Mouse (Mus musculus) embryonic facial prominence, embryonic 15.5 days (tissue): ENCODE data around the gene Cebpa. TPM values are rescaled to one million over a fixed set of nuclear protein-coding genes. Genes with fewer than 3 reads are reported as not detected.

Source experiments
- ATAC-seq: fragments of 200-750 bp; cut with Nextera tagmentation; 2 replicates; pipeline ENCODE4 v1.8.0; 2017; ENCODE audit warnings: low read depth, moderate TSS enrichment; ENCODE audit not compliant: insufficient number of reproducible peaks, low FRiP score, low TSS enrichment
- H3K27ac ChIP-seq: fragments of 300-500 bp; sonication (generic); replicated peaks from 2 replicates; pipeline ENCODE4 v1.5.1; 2015; ENCODE audit warnings: mild to moderate bottlenecking, inconsistent platforms
- H3K27me3 ChIP-seq: fragments of 300-500 bp; sonication (generic); 2 replicates; pipeline ENCODE4 v1.6.1; 2015; ENCODE audit warnings: inconsistent platforms
- H3K36me3 ChIP-seq: fragments of 300-500 bp; sonication (generic); 2 replicates; pipeline ENCODE4 v1.6.1; 2015; ENCODE audit warnings: mild to moderate bottlenecking, inconsistent platforms
- H3K4me1 ChIP-seq: fragments of 300-500 bp; sonication (generic); 2 replicates; pipeline ENCODE4 v1.6.1; 2015; ENCODE audit warnings: inconsistent platforms
- H3K4me2 ChIP-seq: fragments of 300-500 bp; sonication (generic); replicated peaks from 2 replicates; pipeline ENCODE4 v1.6.1; 2015; ENCODE audit warnings: mild to moderate bottlenecking, inconsistent platforms
- H3K4me3 ChIP-seq: fragments of 300-500 bp; sonication (generic); replicated peaks from 2 replicates; pipeline ENCODE4 v1.5.1; 2015; ENCODE audit warnings: mild to moderate bottlenecking, inconsistent platforms
- H3K9ac ChIP-seq: fragments of 300-500 bp; sonication (generic); 2 replicates; pipeline ENCODE4 v1.6.1; 2015; ENCODE audit warnings: inconsistent platforms
- H3K9me3 ChIP-seq: fragments of 300-500 bp; sonication (generic); replicated peaks from 2 replicates; pipeline ENCODE4 v1.6.1; 2016; ENCODE audit warnings: inconsistent platforms
- WGBS: fragments of 180-500 bp; shearing (Covaris S2); methylation state at CpG from one replicate; pipeline ENCODE4 v1.1.7; 2015; 5-methylcytosine and 5-hydroxymethylcytosine counted together
- polyA plus RNA-seq: library from polyadenylated mRNA; unstranded; fragments of >200 nt; fragmentation: Nextera tagmentation; extraction: Ambion mirVana; gene quantifications from 2 replicates; pipeline ENCODE4 v1.2.1, GENCODE M21; 2015

The Cebpa gene
- polyA plus RNA-seq, 1 experiment from 2014 or later, result 16.6 TPM

- no peaks in the 10 kb centered on the region for H3K36me3 ChIP-seq
- WGBS, result under 1% methylated on average over 53 of the region's 53 CpGs
- no peak for ATAC-seq
- H3K4me3 ChIP-seq, result peak overlapping the region; percentile 58
- H3K27ac ChIP-seq, result peak overlapping the region; percentile 28; the same call in 1 of the 2 replicates
- peak overlapping the region; percentile 96 for H3K4me2 ChIP-seq
- H3K4me1 ChIP-seq, result peaks cover 56% of the 10 kb centered on the region
- peak overlapping the region; percentile 64 for H3K9ac ChIP-seq
- no peaks in the 10 kb centered on the region for H3K9me3 ChIP-seq
- peaks cover 43% of the 10 kb centered on the region for H3K27me3 ChIP-seq
These were observed 1.1 kb downstream of the Cebpa start for GRCm38 (mm10) chr7:35120146-35120691.

GRCm38 (mm10) chr7:35121150-35121549, 2.1 kb downstream of the Cebpa start:
- H3K27me3 ChIP-seq, result peaks cover 40% of the 10 kb centered on the region

GRCm38 (mm10) chr7:35122401-35123320, 3.6 kb downstream of the Cebpa start:
- 63% methylated on average over 10 of the region's 10 CpGs for WGBS
- H3K4me2 ChIP-seq, result peak overlapping the region; percentile 96
- H3K27me3 ChIP-seq, result peaks cover 31% of the 10 kb centered on the region
- no peaks in the 10 kb centered on the region for H3K9me3 ChIP-seq
- peak overlapping the region; percentile 58 for H3K4me3 ChIP-seq
- no peaks in the 10 kb centered on the region for H3K36me3 ChIP-seq
- no peak for ATAC-seq
- H3K27ac ChIP-seq, result peak overlapping the region; percentile 59; the same call in 1 of the 2 replicates
- peaks cover 63% of the 10 kb centered on the region for H3K4me1 ChIP-seq
- H3K9ac ChIP-seq, result no peak overlapping the region

More at GRCm38 (mm10) chr7:35121150-35121549, 2.1 kb downstream of the Cebpa start:
- Histone ChIP-seq H3K4me1 (peaks cover 56% of the 10 kb centered on the region), H3K9ac (no peak overlapping the region), H3K4me3 (peak overlapping the region; percentile 58), H3K36me3 (no peaks in the 10 kb centered on the region), H3K9me3 (no peaks in the 10 kb centered on the region), H3K27ac (no peak overlapping the region; the same call in 1 of the 2 replicates), H3K4me2 (peak overlapping the region; percentile 96)
- WGBS, result 26% methylated on average over 8 of the region's 8 CpGs
- no peak for ATAC-seq

GRCm38 (mm10) chr7:35123431-35123953, 4.4 kb downstream of the Cebpa start:
- no peak for ATAC-seq
- no peaks in the 10 kb centered on the region for H3K36me3 ChIP-seq
- H3K4me1 ChIP-seq, result peaks cover 63% of the 10 kb centered on the region
- peak overlapping the region; percentile 31 for H3K4me2 ChIP-seq
- H3K4me3 ChIP-seq, result no peak overlapping the region
- peak overlapping the region; percentile 73 for H3K27ac ChIP-seq
- no peak overlapping the region for H3K9ac ChIP-seq
- H3K27me3 ChIP-seq, result peaks cover 31% of the 10 kb centered on the region
- WGBS, result 32% methylated on average over 10 of the region's 10 CpGs
- H3K9me3 ChIP-seq, result no peaks in the 10 kb centered on the region

GRCm38 (mm10) chr7:35124216-35124615, 5.1 kb downstream of the Cebpa start:
- Histone ChIP-seq H3K9ac (no peak overlapping the region), H3K36me3 (no peaks in the 10 kb centered on the region), H3K27ac (peak overlapping the region; percentile 73), H3K4me3 (no peak overlapping the region), H3K4me2 (no peak overlapping the region; the same call in 1 of the 2 replicates), H3K27me3 (peaks cover 31% of the 10 kb centered on the region), H3K9me3 (no peaks in the 10 kb centered on the region), H3K4me1 (peaks cover 66% of the 10 kb centered on the region)
- ATAC-seq, result peak; percentile 39; the same call in 1 of the 2 replicates
- 27% methylated on average over 5 of the region's 5 CpGs for WGBS

GRCm38 (mm10) chr7:35124745-35125144, 5.7 kb downstream of the Cebpa start:
- H3K27ac ChIP-seq, result peak overlapping the region; percentile 73
- H3K36me3 ChIP-seq, result no peaks in the 10 kb centered on the region
- no peak overlapping the region for H3K9ac ChIP-seq
- WGBS, result 35% methylated on average over 6 of the region's 6 CpGs
- peaks cover 67% of the 10 kb centered on the region for H3K4me1 ChIP-seq
- no peaks in the 10 kb centered on the region for H3K9me3 ChIP-seq
- no peak overlapping the region for H3K4me3 ChIP-seq
- no peak overlapping the region for H3K4me2 ChIP-seq
- no peak for ATAC-seq
- H3K27me3 ChIP-seq, result peaks cover 30% of the 10 kb centered on the region

- no peak overlapping the region for H3K4me3 ChIP-seq
- no peak overlapping the region for H3K4me2 ChIP-seq
- H3K4me1 ChIP-seq, result peaks cover 65% of the 10 kb centered on the region
- whole genome bisulfite sequencing, result 81% methylated on average over 5 of the region's 5 CpGs
- no peak overlapping the region for H3K27ac ChIP-seq
- no peaks in the 10 kb centered on the region for H3K9me3 ChIP-seq
- no peaks in the 10 kb centered on the region for H3K36me3 ChIP-seq
- H3K27me3 ChIP-seq, result peaks cover 22% of the 10 kb centered on the region
- ATAC-seq, result no peak
- H3K9ac ChIP-seq, result no peak overlapping the region
These were observed 6.9 kb downstream of the Cebpa start for GRCm38 (mm10) chr7:35125971-35126370.

GRCm38 (mm10) chr7:35127001-35127400, 7.9 kb downstream of the Cebpa start:
- 26% methylated on average over 10 of the region's 10 CpGs for WGBS
- Histone ChIP-seq H3K9me3 (no peaks in the 10 kb centered on the region), H3K36me3 (no peaks in the 10 kb centered on the region), H3K27ac (0 out of 2 replicates have a peak overlapping the region, but pooled peaks have one; percentile 2), H3K4me2 (no peak overlapping the region), H3K9ac (no peak overlapping the region), H3K4me3 (no peak overlapping the region), H3K27me3 (peaks cover 18% of the 10 kb centered on the region; the same call in 1 of the 2 replicates), H3K4me1 (peaks cover 62% of the 10 kb centered on the region)
- ATAC-seq, result no peak

GRCm38 (mm10) chr7:35127721-35128120, 8.6 kb downstream of the Cebpa start:
- no peak overlapping the region for H3K9ac ChIP-seq
- no peak overlapping the region for H3K4me3 ChIP-seq
- peaks cover 56% of the 10 kb centered on the region for H3K4me1 ChIP-seq
- no peak overlapping the region for H3K27ac ChIP-seq
- ATAC-seq, result no peak
- H3K9me3 ChIP-seq, result no peaks in the 10 kb centered on the region
- H3K27me3 ChIP-seq, result peaks cover 11% of the 10 kb centered on the region; the same call in 1 of the 2 replicates
- no peaks in the 10 kb centered on the region for H3K36me3 ChIP-seq
- H3K4me2 ChIP-seq, result no peak overlapping the region
- WGBS, result 25% methylated on average over 6 of the region's 6 CpGs

- 44% methylated on average over 17 of the region's 17 CpGs for WGBS
- Histone ChIP-seq H3K4me1 (peaks cover 46% of the 10 kb centered on the region), H3K27me3 (peaks cover 4% of the 10 kb centered on the region; the same call in 1 of the 2 replicates), H3K4me2 (no peak overlapping the region), H3K9me3 (no peaks in the 10 kb centered on the region), H3K9ac (no peak overlapping the region), H3K27ac (peak overlapping the region; percentile 58), H3K36me3 (no peaks in the 10 kb centered on the region), H3K4me3 (no peak overlapping the region)
- no peak for ATAC-seq
These were observed 9.8 kb downstream of the Cebpa start for GRCm38 (mm10) chr7:35128677-35129567.
